Mouse (Mus musculus) CH12.LX (cell line): ENCODE measurements around the gene Mef2d. TPM values are rescaled to one million over a fixed set of nuclear protein-coding genes. Genes with fewer than 3 reads are reported as not detected.

Experiments used
- DNase-seq: peaks from one replicate; pipeline ENCODE4 v3.0.0-alpha.2; 2013; ENCODE audit errors: extremely low read depth
- H3K27ac ChIP-seq: 2 replicates; pipeline ENCODE4 v1.5.1; 2012; ENCODE audit warnings: low read depth, mild to moderate bottlenecking, control low read depth, moderate library complexity; ENCODE audit not compliant: insufficient read depth
- H3K27me3 ChIP-seq: replicated peaks from 2 replicates; pipeline ENCODE3; 2012; ENCODE audit warnings: inconsistent platforms
- H3K36me3 ChIP-seq, 2 experiments: replicated peaks in 1 of 2; 2 replicates each; pipeline versions ENCODE3 to v1.6.1; 2012; ENCODE audit warnings: inconsistent platforms in 1 of 2, low read length in 1 of 2, mild to moderate bottlenecking in 1 of 2, mixed read lengths in 1 of 2, moderate library complexity in 1 of 2; ENCODE audit not compliant: control insufficient read depth in 1 of 2, insufficient read depth in 1 of 2
- H3K4me1 ChIP-seq, 2 experiments: 2 replicates each; pipeline ENCODE4 v1.6.1; 2012; ENCODE audit warnings: inconsistent platforms in 1 of 2, moderate library complexity in 1 of 2; ENCODE audit not compliant: insufficient read depth in 2 of 2, control insufficient read depth in 1 of 2
- H3K4me2 ChIP-seq: 2 replicates; pipeline ENCODE4 v1.6.1; 2012; ENCODE audit warnings: low read depth, mild to moderate bottlenecking, control low read depth; ENCODE audit not compliant: poor library complexity, insufficient read depth, severe bottlenecking
- H3K4me3 ChIP-seq, 3 experiments: fragments of 150-350 bp in 1 of 3; sonication (generic) in 1 of 3; replicated peaks in 1 of 3; 2 replicates each; pipeline versions ENCODE3 to v1.5.1; 2011 to 2012; ENCODE audit warnings: low read depth in 2 of 3, low read length in 2 of 3, mild to moderate bottlenecking in 2 of 3, moderate library complexity in 2 of 3, control low read depth in 1 of 3, improper control_type of control experiment in 1 of 3, inconsistent platforms in 1 of 3, mixed read lengths in 1 of 3; ENCODE audit not compliant: poor library complexity in 1 of 3
- H3K79me2 ChIP-seq: replicated peaks from 2 replicates; pipeline ENCODE4 v1.6.1; 2012; ENCODE audit warnings: mild to moderate bottlenecking, moderate library complexity; ENCODE audit not compliant: control insufficient read depth, poor library complexity, insufficient read depth, severe bottlenecking; ENCODE audit errors: extremely low read depth
- H3K9ac ChIP-seq: 2 replicates; pipeline ENCODE4 v1.6.1; 2012; ENCODE audit warnings: low read depth, mild to moderate bottlenecking, control low read depth, moderate library complexity; ENCODE audit not compliant: insufficient read depth
- H3K9me3 ChIP-seq: replicated peaks from 2 replicates; pipeline ENCODE3; 2012; ENCODE audit warnings: low read length, inconsistent platforms, mixed read lengths
- BHLHE40 ChIP-seq: IDR thresholded peaks from 2 replicates; pipeline ENCODE4 v1.6.1; 2011; ENCODE audit warnings: mild to moderate bottlenecking, low read depth, low read length, improper control_type of control experiment
- CHD1 ChIP-seq: IDR thresholded peaks from 2 replicates; pipeline ENCODE4 v1.6.1; 2012; ENCODE audit warnings: low read depth, low read length, improper control_type of control experiment, inconsistent platforms
- CHD2 ChIP-seq: IDR thresholded peaks from 2 replicates; pipeline ENCODE4 v1.6.1; 2011; ENCODE audit warnings: low read length, improper control_type of control experiment
- CTCF ChIP-seq, 2 experiments: IDR thresholded peaks in 1 of 2; conservative IDR thresholded peaks in 1 of 2; 2 replicates each; pipeline ENCODE4 v1.5.1; 2011 to 2012; ENCODE audit warnings: low read depth in 2 of 2, low read length in 2 of 2, improper control_type of control experiment in 1 of 2, inconsistent platforms in 1 of 2, mild to moderate bottlenecking in 1 of 2, moderate library complexity in 1 of 2
- EP300 ChIP-seq: IDR thresholded peaks from 2 replicates; pipeline ENCODE4 v1.6.1; 2011; ENCODE audit warnings: low read length, improper control_type of control experiment
- ETS1 ChIP-seq: conservative IDR thresholded peaks from 2 replicates; pipeline ENCODE4 v1.6.1; 2012; ENCODE audit warnings: low read depth, mild to moderate bottlenecking, inconsistent platforms, low read length, improper control_type of control experiment, moderate library complexity
- HCFC1 ChIP-seq: IDR thresholded peaks from 2 replicates; pipeline ENCODE4 v1.6.1; 2012; ENCODE audit warnings: low read depth, mild to moderate bottlenecking, inconsistent platforms, low read length, improper control_type of control experiment
- MAX ChIP-seq: IDR thresholded peaks from 2 replicates; pipeline ENCODE4 v1.6.1; 2011; ENCODE audit warnings: low read length, improper control_type of control experiment
- MAZ ChIP-seq: IDR thresholded peaks from 2 replicates; pipeline ENCODE4 v1.6.1; 2012; ENCODE audit warnings: low read depth, mild to moderate bottlenecking, inconsistent platforms, low read length, improper control_type of control experiment, moderate library complexity
- MEF2A ChIP-seq: IDR thresholded peaks from 2 replicates; pipeline ENCODE4 v1.6.1; 2014; ENCODE audit warnings: low read depth, mild to moderate bottlenecking, inconsistent platforms, low read length, improper control_type of control experiment, borderline replicate concordance
- MXI1 ChIP-seq: IDR thresholded peaks from 2 replicates; pipeline ENCODE4 v1.6.1; 2011; ENCODE audit warnings: mild to moderate bottlenecking, low read depth, low read length, improper control_type of control experiment
- POLR2A ChIP-seq: IDR thresholded peaks from 2 replicates; pipeline ENCODE4 v1.6.1; 2011; ENCODE audit warnings: low read depth, mild to moderate bottlenecking, improper control_type of control experiment, low read length
- SIN3A ChIP-seq: IDR thresholded peaks from 2 replicates; pipeline ENCODE4 v1.6.1; 2012; ENCODE audit warnings: low read length, improper control_type of control experiment, inconsistent platforms
- SMC3 ChIP-seq: IDR thresholded peaks from 2 replicates; pipeline ENCODE4 v1.6.1; 2011; ENCODE audit warnings: low read depth, low read length, improper control_type of control experiment
- TCF12 ChIP-seq: IDR thresholded peaks from 2 replicates; pipeline ENCODE4 v1.6.1; 2014; ENCODE audit warnings: low read depth, mild to moderate bottlenecking, inconsistent platforms, low read length, improper control_type of control experiment
- USF1 ChIP-seq: IDR thresholded peaks from 2 replicates; pipeline ENCODE4 v1.6.1; 2014; ENCODE audit warnings: low read depth, mild to moderate bottlenecking, inconsistent platforms, low read length, improper control_type of control experiment
- USF2 ChIP-seq: conservative IDR thresholded peaks from 2 replicates; pipeline ENCODE4 v1.6.1; 2011; ENCODE audit warnings: low read depth, low read length, improper control_type of control experiment
- ZKSCAN1 ChIP-seq: IDR thresholded peaks from 2 replicates; pipeline ENCODE4 v1.6.1; 2012; ENCODE audit warnings: low read depth, inconsistent platforms, low read length, improper control_type of control experiment, borderline replicate concordance
- dilution Hi-C: fragments of 300-500 bp; cut with MboI; formaldehyde crosslinking; loops from 2 replicates; pipeline ENCODE4 v1.14.3; 2020; ENCODE audit warnings: low sequenced_read_pairs; ENCODE audit not compliant: extremely low pct_unique_long_range_greater_than_20kb, extremely low pct_ligation_motif_present
- in situ Hi-C: fragments of 300-500 bp; cut with MboI; formaldehyde crosslinking; loops from 3 replicates; pipeline ENCODE4 v1.14.3; 2019; ENCODE audit warnings: low sequenced_read_pairs, low pct_ligation_motif_present, low pct_unique_long_range_greater_than_20kb, mixed read lengths
- polyA plus RNA-seq: library from polyadenylated mRNA; unstranded; fragments of >175 nt; gene quantifications from 2 replicates; pipeline ENCODE4 v1.2.1, GENCODE M21; 2012; ENCODE audit warnings: low read depth; ENCODE audit not compliant: insufficient read length
- total RNA-seq, 2 experiments: library from RNA; depleted of rRNA; stranded (reverse); fragments of 300-350 nt in 1 of 2; fragments of >200 nt in 1 of 2; gene quantifications; 2 replicates each; pipeline ENCODE4 v1.2.3; 2012 to 2014

Mef2d gene
- total and polyA plus RNA-seq, 3 experiments: 4.8 to 75.8 (median 10.9) TPM

DNA sequence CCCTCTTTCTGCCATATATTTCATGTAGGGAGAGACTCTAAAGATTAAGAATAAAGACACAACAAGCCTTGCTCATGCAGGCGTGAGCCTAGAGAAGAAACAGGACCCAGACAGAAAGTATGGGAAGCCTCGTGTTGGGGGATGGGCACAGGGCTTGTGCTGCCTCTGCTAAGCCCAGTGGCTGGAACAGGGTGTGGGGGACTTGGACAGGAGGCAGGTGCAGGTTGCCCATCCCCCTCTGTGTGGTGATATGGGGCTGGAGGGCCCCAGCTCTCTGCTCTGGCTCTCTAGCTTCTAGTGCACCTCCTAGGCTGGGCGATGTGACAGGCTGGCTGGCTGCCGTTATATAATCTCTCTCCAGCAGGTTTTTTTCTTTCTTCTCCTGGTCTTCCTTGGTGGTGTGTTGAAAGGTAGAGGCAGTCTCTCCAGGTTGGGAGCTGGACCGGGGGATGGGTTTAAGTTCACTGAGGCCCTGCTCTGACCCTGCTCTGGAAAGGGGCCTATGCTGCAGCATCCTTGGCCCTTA lies 1.9 kb downstream of the Mef2d start:
- dilution Hi-C loops: no loop called here
- peak overlapping the region; percentile 73 to 96 (median 88) for H3K4me3 ChIP-seq
- TF ChIP-seq MXI1: peak; percentile 60; the same call in 1 of the 2 replicates
- TF ChIP-seq EP300: peak; percentile 52; the same call in 1 of the 2 replicates
- 0 out of 2 replicates have a peak, but pooled peaks have one; percentile 9 for TF ChIP-seq MEF2A
- 0 out of 2 replicates have a peak, but pooled peaks have one; percentile 12 for TF ChIP-seq MAZ
- TF ChIP-seq CTCF (conservative IDR thresholded peaks at IDR 0.05 in 1 of 2, IDR thresholded peaks at IDR 0.05 in 1 of 2; ENCODE audit: low read depth in 2 of 2, low read length in 2 of 2): no peak
- 0 out of 2 replicates have a peak, but pooled peaks have one; percentile 36 for TF ChIP-seq MAX
- peak; percentile 24; the same call in 1 of the 2 replicates for TF ChIP-seq POLR2A
- TF ChIP-seq ETS1: peak; percentile 42
- 0 out of 2 replicates have a peak, but pooled peaks have one; percentile 2 for TF ChIP-seq SMC3
- no peak for TF ChIP-seq USF1
- peak; percentile 56; the same call in 1 of the 2 replicates for TF ChIP-seq BHLHE40
- peak; percentile 83 for TF ChIP-seq TCF12
- no peak for TF ChIP-seq ZKSCAN1
- TF ChIP-seq SIN3A: peak; percentile 61
- TF ChIP-seq CHD2: peak; percentile 93
- no peak for TF ChIP-seq USF2
- TF ChIP-seq CHD1: 0 out of 2 replicates have a peak, but pooled peaks have one; percentile 24
- TF ChIP-seq HCFC1: peak; percentile 26; the same call in 1 of the 2 replicates
- TF ChIP-seq, all 38 proteins: peak for 14
- Histone ChIP-seq H3K4me1 (peaks cover 31 to 67% of the 10 kb centered on the region in 2 experiments), H3K36me3 (peaks cover 2 to 17% of the 10 kb centered on the region in 2 experiments), H3K27ac (peak overlapping the region; percentile 13; the same call in 1 of the 2 replicates), H3K9ac (peak overlapping the region; percentile 89), H3K4me2 (peak overlapping the region; percentile 99), H3K9me3 (no peaks in the 10 kb centered on the region), H3K27me3 (no peaks in the 10 kb centered on the region), H3K79me2 (peaks cover 61% of the 10 kb centered on the region)
- in situ Hi-C loops: no loop called here
- DNase-seq: peak; percentile 70

DNA sequence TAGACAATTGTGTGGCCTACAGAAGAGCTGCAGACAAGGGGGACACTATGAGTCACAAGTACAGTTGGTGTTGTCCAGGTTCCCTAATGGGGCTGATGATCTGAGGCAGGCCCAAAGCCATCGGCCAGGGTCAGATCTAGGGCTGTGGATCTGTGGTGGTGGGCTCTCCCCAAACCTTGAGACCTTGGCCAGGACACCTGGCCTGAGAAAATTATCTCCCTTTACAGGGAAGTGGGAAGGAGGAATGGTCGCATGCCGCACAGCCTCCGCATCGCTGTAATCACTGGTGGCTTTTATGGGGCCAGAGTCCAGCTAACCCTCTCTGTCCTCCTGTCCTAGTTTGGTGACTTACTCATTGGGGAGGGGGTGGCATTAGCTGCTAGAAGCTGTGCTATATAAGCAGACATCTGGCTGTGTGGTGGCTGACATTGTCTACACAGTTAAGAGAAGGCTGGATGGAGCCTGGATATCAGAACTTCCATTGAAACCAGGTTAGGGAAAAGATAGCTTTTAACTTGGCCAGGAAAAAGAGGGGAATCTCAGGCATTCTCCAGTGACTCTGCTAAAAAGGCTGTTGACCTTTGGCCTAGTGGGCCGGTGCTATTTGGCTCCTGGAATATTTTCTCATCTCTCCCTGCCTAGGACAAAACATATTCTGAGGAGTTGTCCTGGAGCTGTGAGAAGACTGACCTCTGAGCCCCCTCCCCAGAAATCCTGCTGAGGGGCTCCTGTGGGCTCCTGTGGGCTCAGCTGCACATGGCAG lies 2.7 kb downstream of the Mef2d start:
- peaks cover 69% of the 10 kb centered on the region for H3K79me2 ChIP-seq
- peak overlapping the region; percentile 73 to 96 (median 88) for H3K4me3 ChIP-seq
- H3K9me3 ChIP-seq: no peaks in the 10 kb centered on the region
- no peaks in the 10 kb centered on the region for H3K27me3 ChIP-seq
- in situ Hi-C loops: no loop called here
- TF ChIP-seq USF1 (no peak), MAZ (0 out of 2 replicates have a peak, but pooled peaks have one; percentile 34)
- peak overlapping the region; percentile 99 for H3K4me2 ChIP-seq
- H3K36me3 ChIP-seq: peaks cover 2 to 17% of the 10 kb centered on the region in 2 experiments
- H3K4me1 ChIP-seq: peaks cover 31 to 63% of the 10 kb centered on the region in 2 experiments
- peak overlapping the region; percentile 97; the same call in 1 of the 2 replicates for H3K27ac ChIP-seq
- peak overlapping the region; percentile 89 for H3K9ac ChIP-seq
- dilution Hi-C loops: no loop called here
- DNase-seq: no peak
